Mouse (Mus musculus): Measurements from ENCODE around the gene Dcst2.
A peak's percentile ranks its signal among the peaks of the same experiment; 100 is the strongest.

Gene Dcst2

GRCm38 (mm10) chr3:89361675-89362074 lies at the start of gene Dcst2:
Dcst2 (plus strand) TSS chr3:89361975.
- no peak for DNase-seq (ENCODE audit: low read depth, low spot score)

GRCm38 (mm10) chr3:89314340-89314739 lies 47.4 kb upstream of the Dcst2 start:
- no peak for DNase-seq (ENCODE audit: low read depth, low spot score)

- no peak for DNase-seq (ENCODE audit: low read depth, low spot score)
Measured at GRCm38 (mm10) chr3:89314791-89315190, 47.0 kb upstream of the Dcst2 start.

GRCm38 (mm10) chr3:89315195-89315929 lies 46.4 kb upstream of the Dcst2 start:
- DNase-seq (ENCODE audit: low read depth, low spot score), result no peak

DNA sequence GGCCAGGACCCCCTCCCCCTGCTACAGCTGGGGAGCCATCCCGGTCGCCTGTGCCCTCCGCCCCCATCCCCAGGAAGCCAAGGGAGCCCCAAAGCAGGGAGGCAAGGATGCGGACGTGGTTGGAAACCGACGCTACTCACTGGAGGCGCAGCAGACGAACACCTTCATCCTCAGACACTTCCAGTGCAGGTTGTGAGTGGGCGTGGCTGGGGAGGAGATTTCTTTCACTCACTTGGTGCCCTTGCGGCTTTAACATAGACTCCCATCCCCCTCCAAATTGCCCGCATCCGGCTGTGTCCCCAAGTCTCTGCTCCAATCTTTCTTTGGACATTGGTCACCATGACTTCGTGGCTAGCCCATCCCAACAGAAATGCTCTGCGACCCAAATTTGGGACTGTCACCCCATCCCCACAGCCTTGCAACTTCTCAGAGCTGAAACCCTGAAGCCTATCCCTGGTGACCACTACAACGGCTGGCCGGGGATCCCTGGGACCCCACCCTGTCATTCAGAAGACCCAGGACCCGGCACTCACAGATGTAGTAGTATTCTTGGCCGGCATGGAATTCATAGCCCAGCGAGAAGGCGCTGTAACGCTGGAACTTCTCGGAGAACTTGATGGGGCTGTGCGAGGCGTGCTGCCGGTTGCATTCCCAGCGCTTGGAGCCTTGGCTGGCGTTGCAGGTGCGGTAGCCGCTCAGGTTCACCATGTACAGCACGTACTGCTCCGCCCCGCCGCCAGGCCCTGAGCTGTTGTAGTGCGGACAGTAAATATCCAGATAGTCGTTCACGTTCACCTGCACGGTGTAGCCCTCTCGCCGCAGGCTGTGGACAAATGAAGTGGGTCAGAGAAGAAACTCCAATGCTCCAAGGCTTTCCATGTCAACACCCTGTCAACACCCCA lies 45.6 kb upstream of the Dcst2 start:
- DNase-seq (ENCODE audit: low read depth, low spot score), result no peak

DNA sequence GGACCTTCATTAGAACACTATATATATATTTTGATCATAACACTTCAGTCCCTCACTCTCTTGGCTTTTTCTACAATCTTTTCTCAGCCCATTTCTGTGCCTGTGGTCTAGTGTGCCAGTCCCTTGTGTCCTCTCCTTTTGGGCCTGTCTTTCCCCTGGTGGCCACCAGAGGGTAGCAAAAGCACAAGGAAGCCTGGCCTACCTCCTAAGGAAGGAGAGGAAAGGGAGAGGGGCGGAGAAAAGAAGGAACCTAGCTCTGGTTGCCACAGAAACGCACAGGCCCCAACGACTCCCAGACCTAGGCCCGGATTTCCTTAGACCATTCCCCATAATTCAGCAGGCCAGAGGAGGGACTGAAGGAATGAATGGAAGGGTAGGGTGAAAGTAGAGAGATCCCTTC lies 44.9 kb upstream of the Dcst2 start:
- peak; percentile 79 for DNase-seq (ENCODE audit: low read depth, low spot score)

GRCm38 (mm10) chr3:89317246-89317645 lies 44.5 kb upstream of the Dcst2 start:
- no peak for DNase-seq (ENCODE audit: low read depth, low spot score)

DNA sequence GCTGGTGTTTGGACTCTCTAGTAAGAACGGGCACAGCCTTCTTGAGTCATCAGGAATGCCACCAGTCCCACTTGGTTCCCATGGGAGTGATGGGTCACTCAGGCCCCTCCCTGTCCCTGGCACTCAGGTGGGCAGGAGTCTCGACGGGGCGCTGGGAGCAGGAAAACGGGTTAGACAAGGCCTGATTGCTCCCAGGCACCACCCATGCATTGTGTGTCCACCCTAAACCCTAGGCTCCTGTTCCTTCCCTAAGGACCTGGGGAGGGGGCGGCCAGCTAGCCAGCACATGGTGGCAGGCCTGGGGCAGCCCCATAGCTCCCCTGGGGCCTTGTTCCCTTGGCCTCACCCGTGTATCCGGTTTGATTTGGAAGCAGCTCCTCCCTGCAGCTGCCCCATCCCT lies 43.5 kb upstream of the Dcst2 start:
- no peak for DNase-seq (ENCODE audit: low read depth, low spot score)

DNA sequence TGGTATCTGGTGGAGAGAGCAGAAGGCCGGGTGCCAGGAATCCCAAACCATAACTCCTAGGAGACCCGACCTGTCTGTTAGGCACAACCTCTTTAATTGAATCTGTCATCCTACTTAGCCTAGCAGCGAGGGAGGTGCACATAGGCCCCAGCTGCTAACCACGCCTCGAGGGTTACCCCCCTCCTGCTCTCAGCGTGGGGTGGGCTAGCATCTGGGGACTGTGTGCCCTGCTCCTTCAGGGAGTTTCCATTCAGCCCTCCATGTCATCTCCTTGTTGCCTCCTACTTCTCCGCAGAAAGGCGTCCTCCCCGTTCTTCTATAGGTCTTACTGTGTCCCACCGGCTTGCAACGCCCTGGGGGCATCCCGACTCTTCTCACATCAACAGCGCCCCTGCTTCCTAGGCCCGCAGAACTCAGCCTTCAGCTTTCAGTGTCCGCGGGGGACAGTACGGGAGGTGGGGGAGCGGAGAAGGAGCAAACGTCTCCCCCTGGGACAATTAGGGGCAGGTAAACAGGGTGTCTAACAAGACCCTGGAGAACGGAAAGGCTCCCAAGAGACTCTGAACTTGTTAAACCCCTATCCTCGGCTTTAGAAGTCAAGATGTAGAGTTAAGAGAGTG lies 42.7 kb upstream of the Dcst2 start:
- DNase-seq (ENCODE audit: low read depth, low spot score), result no peak

- DNase-seq (ENCODE audit: low read depth, low spot score), result no peak
Measured at GRCm38 (mm10) chr3:89319591-89320350, 42.0 kb upstream of the Dcst2 start.

- no peak for DNase-seq (ENCODE audit: low read depth, low spot score)
Measured at GRCm38 (mm10) chr3:89320581-89321182, 41.1 kb upstream of the Dcst2 start.

- no peak for DNase-seq (ENCODE audit: low read depth, low spot score)
Measured at GRCm38 (mm10) chr3:89321183-89322130, 40.3 kb upstream of the Dcst2 start.

GRCm38 (mm10) chr3:89322131-89322500 lies 39.7 kb upstream of the Dcst2 start:
- DNase-seq (ENCODE audit: low read depth, low spot score), result no peak

DNA sequence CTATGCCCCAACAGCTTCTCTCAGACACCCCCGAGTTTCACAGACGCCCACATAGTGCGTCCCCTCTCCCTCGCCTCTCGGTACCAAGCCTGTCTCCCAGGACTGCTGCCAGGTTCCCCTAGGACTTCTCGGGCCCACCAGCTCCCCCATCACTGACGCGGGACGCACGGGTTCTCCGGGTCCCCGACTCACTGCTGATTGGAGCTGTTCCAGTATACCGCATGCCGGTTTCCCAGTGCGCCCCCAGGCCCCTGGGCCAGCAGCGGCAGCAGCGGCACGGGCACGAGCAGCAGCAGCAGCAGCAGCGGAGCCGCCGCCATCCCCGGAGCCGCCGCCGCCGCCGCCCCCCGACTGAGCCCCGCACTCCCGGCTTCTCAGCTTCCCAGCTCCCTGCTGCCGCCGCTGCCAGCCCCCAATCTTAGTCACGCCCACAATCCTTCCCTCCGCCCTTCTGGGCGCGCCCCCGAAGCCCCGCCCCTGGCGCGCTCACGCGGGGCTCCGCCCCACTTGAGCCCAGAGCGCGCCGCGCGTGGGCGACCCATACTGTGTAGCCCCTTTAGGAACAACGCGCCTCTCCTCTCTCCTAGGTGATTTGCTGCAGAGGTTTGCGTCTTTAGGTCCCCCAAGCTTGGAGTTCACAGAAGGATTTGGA lies 39.1 kb upstream of the Dcst2 start, which contains the start of gene Efna3:
Gene Efna3, minus strand, starts transcription at position 452 of the 652 bp plus-strand sequence.
- peak; percentile 81 for DNase-seq (ENCODE audit: low read depth, low spot score)

GRCm38 (mm10) chr3:89325882-89326281 lies 35.9 kb upstream of the Dcst2 start:
- no peak for DNase-seq (ENCODE audit: low read depth, low spot score)

DNA sequence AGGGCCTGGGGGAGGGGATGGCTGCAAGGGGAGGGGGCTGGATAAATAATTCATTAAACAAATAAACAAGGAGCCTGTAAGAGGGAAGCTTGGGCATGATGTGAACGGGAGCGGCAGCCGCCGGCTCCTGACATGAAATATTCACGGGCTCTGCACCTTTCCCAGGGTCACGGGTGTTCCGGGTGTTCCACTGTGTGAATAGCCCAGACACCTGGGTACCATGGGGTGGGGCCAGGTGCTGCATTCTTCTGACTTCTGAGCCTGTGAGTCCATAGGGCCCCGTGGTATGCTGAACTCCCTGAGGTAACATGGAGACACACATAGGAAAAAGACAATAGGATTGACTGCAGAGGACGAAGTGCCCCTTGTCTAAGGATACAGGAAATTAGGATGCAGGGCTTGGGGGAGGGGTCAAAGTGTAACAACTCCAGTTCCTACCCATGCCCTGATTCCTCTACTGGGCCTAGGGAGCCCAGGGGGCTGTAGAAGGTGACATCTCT lies 34.4 kb upstream of the Dcst2 start:
- DNase-seq (ENCODE audit: low read depth, low spot score), result no peak

- DNase-seq (ENCODE audit: low read depth, low spot score), result no peak
Measured at GRCm38 (mm10) chr3:89328623-89329022, 33.2 kb upstream of the Dcst2 start.

- DNase-seq (ENCODE audit: low read depth, low spot score), result no peak
Measured at GRCm38 (mm10) chr3:89330346-89330745, 31.4 kb upstream of the Dcst2 start.

- DNase-seq (ENCODE audit: low read depth, low spot score), result no peak
Measured at GRCm38 (mm10) chr3:89330948-89331347, 30.8 kb upstream of the Dcst2 start.
